Mouse (Mus musculus) heart, adult 10 weeks (tissue): ENCODE measurements around the gene Tufm. TPM values are rescaled to one million over a fixed set of nuclear protein-coding genes. Genes with fewer than 3 reads are reported as not detected.

Experiments
- polyA plus RNA-seq: library from polyadenylated mRNA; stranded (reverse); fragments of 350-450 nt; fragmentation: Illumina TruSeq; extraction: RNeasy Lipid Tissue Mini Kit (QIAGEN cat#74804); gene quantifications from one replicate; pipeline ENCODE4 v1.2.3, GENCODE M21; 2014; ENCODE audit warnings: low read depth, low replicate concordance

The Tufm gene
- polyA plus RNA-seq = 283 TPM

GRCm38 (mm10) chr7:126487052-126487483 is at the start of gene Tufm:
Gene Tufm (plus strand): TSS chr7:126487361.

GRCm38 (mm10) chr7:126463004-126463403 is 24.2 kb upstream of the Tufm start, which contains the start of gene Atp2a1:
Gene Atp2a1 (minus strand): TSS chr7:126463108.

DNA sequence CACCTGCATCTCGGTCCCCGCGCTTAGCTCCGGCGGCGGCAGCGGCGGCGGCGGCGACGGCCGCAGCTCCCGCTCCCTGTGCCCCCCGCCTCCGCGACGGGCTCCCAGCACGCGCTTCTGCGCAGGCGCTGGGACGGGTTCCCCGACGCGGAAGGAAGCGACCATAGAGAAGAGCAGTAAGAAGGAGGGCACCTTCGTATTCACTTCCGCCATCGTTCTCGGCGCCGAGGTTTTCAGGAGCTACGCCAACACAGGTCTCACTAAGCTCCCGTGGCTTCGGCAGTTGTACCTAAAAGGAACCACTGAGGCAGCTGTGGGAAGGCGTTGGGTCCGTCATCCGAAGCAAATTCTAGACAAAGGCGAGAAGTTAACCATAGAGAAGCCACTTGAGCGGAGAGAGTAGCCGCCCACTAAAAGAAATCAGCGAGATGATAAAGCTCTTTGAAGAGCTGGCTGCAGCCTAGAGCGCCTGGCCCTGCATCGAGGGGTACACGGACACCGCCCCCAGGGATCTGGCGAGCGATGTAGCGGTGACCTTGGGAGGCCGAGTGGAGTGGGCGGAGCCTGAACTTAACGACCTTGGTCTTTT is 12.1 kb upstream of the Tufm start, which contains the start of gene Sh2b1:
Gene Sh2b1, minus strand, starts transcription at position 432 of the 589 bp plus-strand sequence.

GRCm38 (mm10) chr7:126503273-126503878 is 16.2 kb downstream of the Tufm start, which contains the start of gene Atxn2l:
Gene Atxn2l (minus strand): TSS chr7:126503437.

Other genes with a start within 250 kb of the Tufm start
- gene Sbk1, start 214.7 kb upstream of the Tufm start, polyA plus RNA-seq = 47.9 TPM
- 0.47 TPM for gene Lat, start 117.8 kb upstream of the Tufm start, polyA plus RNA-seq
- gene Spns1, start 109.9 kb upstream of the Tufm start, polyA plus RNA-seq = 28.9 TPM
- gene Nfatc2ip, start 90.6 kb upstream of the Tufm start, polyA plus RNA-seq = 4.7 TPM
- 0.92 TPM for gene Cd19, start 72.5 kb upstream of the Tufm start, polyA plus RNA-seq
- 9.6 TPM for gene Rabep2, start 58.6 kb upstream of the Tufm start, polyA plus RNA-seq
- 3.3 TPM for gene Atp2a1, start 24.3 kb upstream of the Tufm start, polyA plus RNA-seq
- 53.5 TPM for gene Sh2b1, start 11.9 kb upstream of the Tufm start, polyA plus RNA-seq
- gene Atxn2l, start 16.1 kb downstream of the Tufm start, polyA plus RNA-seq = 50.3 TPM
- 108 TPM for gene Eif3c, start 79.0 kb downstream of the Tufm start, polyA plus RNA-seq
- 0.60 TPM for gene Apobr, start 97.6 kb downstream of the Tufm start, polyA plus RNA-seq
- gene Cln3, start 98.5 kb downstream of the Tufm start, polyA plus RNA-seq = 10.3 TPM
- not detected for gene Il27, start 107.6 kb downstream of the Tufm start, polyA plus RNA-seq
- gene Nupr1, start 143.5 kb downstream of the Tufm start, polyA plus RNA-seq = 21.1 TPM
- 17.1 TPM for gene Sgf29, start 161.9 kb downstream of the Tufm start, polyA plus RNA-seq
- gene Sult1a1, start 189.1 kb downstream of the Tufm start, polyA plus RNA-seq = 66.1 TPM
- gene Bola2, start 208.0 kb downstream of the Tufm start, polyA plus RNA-seq = 24.6 TPM
- 4.7 TPM for gene Slx1b, start 208.4 kb downstream of the Tufm start, polyA plus RNA-seq
- 8.3 TPM for gene Coro1a, start 220.4 kb downstream of the Tufm start, polyA plus RNA-seq